Mouse (Mus musculus) forebrain, embryonic 15.5 days (tissue): ENCODE measurements around the gene Chia1. TPM values are rescaled to one million over a fixed set of nuclear protein-coding genes. Genes with fewer than 3 reads are reported as not detected.
"Not testable (repeated sequence)": the region's sequence is repeated elsewhere in the genome, so short reads cannot be mapped to it uniquely, and the experiment has no call there.

Experiments used
- ATAC-seq: fragments of 200-750 bp; cut with Nextera tagmentation; replicated peaks from 2 replicates; pipeline ENCODE4 v1.8.0; 2017; ENCODE audit warnings: mild to moderate bottlenecking, moderate TSS enrichment, moderate library complexity
- H3K27ac ChIP-seq: fragments of 300-500 bp; sonication (generic); replicated peaks from 2 replicates; pipeline ENCODE4 v1.5.1; 2015; ENCODE audit warnings: mild to moderate bottlenecking, inconsistent platforms
- H3K27me3 ChIP-seq: fragments of 300-500 bp; sonication (generic); 2 replicates; pipeline ENCODE4 v1.6.1; 2015; ENCODE audit warnings: inconsistent platforms
- H3K36me3 ChIP-seq: fragments of 300-500 bp; sonication (generic); 2 replicates; pipeline ENCODE4 v1.6.1; 2015; ENCODE audit warnings: mild to moderate bottlenecking, inconsistent platforms
- H3K4me1 ChIP-seq: fragments of 300-500 bp; sonication (generic); 2 replicates; pipeline ENCODE4 v1.6.1; 2015; ENCODE audit warnings: inconsistent platforms
- H3K4me2 ChIP-seq: fragments of 300-500 bp; sonication (generic); replicated peaks from 2 replicates; pipeline ENCODE4 v1.6.1; 2015; ENCODE audit warnings: mild to moderate bottlenecking, inconsistent platforms
- H3K4me3 ChIP-seq: fragments of 300-500 bp; sonication (generic); 2 replicates; pipeline ENCODE4 v1.5.1; 2015; ENCODE audit warnings: mild to moderate bottlenecking, inconsistent platforms
- H3K9ac ChIP-seq: fragments of 300-500 bp; sonication (generic); replicated peaks from 2 replicates; pipeline ENCODE4 v1.6.1; 2015; ENCODE audit warnings: mild to moderate bottlenecking, inconsistent platforms
- H3K9me3 ChIP-seq: fragments of 300-500 bp; sonication (generic); 2 replicates; pipeline ENCODE4 v1.6.1; 2016; ENCODE audit warnings: inconsistent platforms
- WGBS: fragments of 180-500 bp; shearing (Covaris S2); methylation state at CpG from one replicate; pipeline ENCODE4 v1.1.7; 2015; ENCODE audit warnings: mixed read lengths; 5-methylcytosine and 5-hydroxymethylcytosine counted together
- polyA plus RNA-seq: library from polyadenylated mRNA; unstranded; fragments of >200 nt; fragmentation: Nextera tagmentation; extraction: Ambion mirVana; gene quantifications from 2 replicates; pipeline ENCODE4 v1.2.1, GENCODE M21; 2015

Chia1 gene
- polyA plus RNA-seq, 1 experiment from 2014 or later: 1.1 TPM

DNA sequence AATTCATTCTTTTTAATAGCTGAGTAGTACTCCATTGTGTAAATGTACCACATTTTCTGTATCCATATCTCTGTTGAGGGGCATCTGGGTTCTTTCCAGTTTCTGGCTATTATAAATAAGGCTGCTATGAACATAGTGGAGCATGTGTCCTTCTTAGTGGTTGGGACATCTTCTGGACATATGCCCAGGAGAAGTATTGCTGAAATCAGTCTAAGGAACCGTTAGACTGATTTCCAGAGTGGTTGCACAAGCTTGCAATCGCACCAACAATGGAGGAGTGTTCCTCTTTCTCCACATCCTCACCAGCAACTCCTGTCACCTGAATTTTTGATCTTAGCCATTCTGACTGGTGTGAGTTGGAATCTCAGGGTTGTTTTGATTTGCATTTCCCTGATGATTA, 59.5 kb downstream of the Chia1 start:
- 93% methylated on average over 2 of the region's 2 CpGs for WGBS
- not testable (repeated sequence) for ATAC-seq, H3K27me3 ChIP-seq, H3K4me3 ChIP-seq, H3K4me2 ChIP-seq, H3K9ac ChIP-seq, H3K4me1 ChIP-seq, H3K27ac ChIP-seq, H3K9me3 ChIP-seq, H3K36me3 ChIP-seq

DNA sequence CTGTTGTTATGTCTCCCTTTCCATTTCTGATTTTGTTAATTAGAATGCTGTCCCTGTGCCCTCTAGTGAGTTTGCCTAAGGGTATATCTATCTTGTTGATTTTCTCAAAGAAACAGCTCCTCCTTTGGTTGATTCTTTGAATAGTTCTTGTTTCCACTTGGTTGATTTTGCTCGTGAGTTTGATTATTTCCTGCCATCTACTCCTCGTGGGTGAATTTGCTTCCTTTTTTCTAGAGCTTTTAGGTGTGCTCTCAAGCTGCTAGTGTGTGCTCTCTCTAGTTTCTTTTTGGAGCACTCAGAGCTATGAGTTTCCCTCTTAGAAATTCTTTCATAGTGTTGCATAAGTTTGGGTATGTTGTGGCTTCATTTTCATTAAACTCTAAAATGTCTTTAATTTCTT, 61.9 kb downstream of the Chia1 start:
- H3K4me2 ChIP-seq, H3K36me3 ChIP-seq, H3K27ac ChIP-seq, H3K27me3 ChIP-seq, H3K4me3 ChIP-seq, H3K9me3 ChIP-seq, ATAC-seq, H3K4me1 ChIP-seq, H3K9ac ChIP-seq: not testable (repeated sequence)
- 51% methylated on average over 2 of the region's 2 CpGs for WGBS

DNA sequence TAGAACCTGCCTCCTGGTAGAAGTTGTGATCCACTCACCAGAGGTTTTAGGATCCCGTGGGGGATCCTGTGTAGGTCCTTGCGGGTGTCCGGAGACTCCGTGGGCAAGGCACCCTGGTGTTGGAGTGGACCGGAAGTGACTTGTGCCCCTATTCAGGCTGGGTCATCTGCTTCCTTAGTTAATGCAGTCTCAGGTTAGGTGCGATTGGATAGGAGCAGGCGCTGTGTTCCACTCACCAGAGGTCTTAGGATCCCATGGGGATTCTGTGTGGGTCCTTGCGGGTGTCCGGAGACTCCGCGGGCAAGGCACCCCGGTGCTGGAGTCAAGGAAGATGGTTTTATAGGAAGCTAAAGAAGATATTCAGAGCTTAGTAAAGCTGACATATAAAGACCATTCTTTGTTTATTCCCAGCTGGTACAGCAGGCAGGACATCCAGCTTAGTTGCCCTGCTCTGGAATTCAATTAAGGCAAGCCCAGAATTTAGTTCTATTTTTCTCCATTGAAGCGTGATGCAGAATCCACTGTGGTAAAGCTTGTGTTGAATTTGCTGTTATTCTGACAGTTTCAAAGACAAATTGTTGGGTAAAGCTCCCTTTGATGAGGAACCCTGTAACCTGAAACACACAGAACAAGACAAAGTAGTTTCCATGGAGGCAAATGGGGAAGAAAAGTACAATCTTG, 64.6 kb downstream of the Chia1 start:
- Histone ChIP-seq H3K27ac (no peak overlapping the region), H3K9ac (no peak overlapping the region), H3K4me1 (no peaks in the 10 kb centered on the region), H3K27me3 (no peaks in the 10 kb centered on the region), H3K9me3 (no peaks in the 10 kb centered on the region), H3K4me2 (no peak overlapping the region), H3K36me3 (no peaks in the 10 kb centered on the region), H3K4me3 (no peak overlapping the region)
- 57% methylated on average over 13 of the region's 13 CpGs for WGBS
- peak; percentile 35; the same call in 1 of the 2 replicates for ATAC-seq

Other genes with a start within 250 kb of the Chia1 start
- 0.23 and 0.46 TPM in 2 replicates for gene Adora3, start 242.4 kb upstream of the Chia1 start, polyA plus RNA-seq
- gene Tmigd3, start 242.3 kb upstream of the Chia1 start, polyA plus RNA-seq: 0.24 TPM in 1 of 2 replicates, not detected in the other
- 0.20 and 0.23 TPM in 2 replicates for gene I830077J02Rik, start 180.6 kb upstream of the Chia1 start, polyA plus RNA-seq
- 101 and 109 TPM in 2 replicates for gene Wdr77, start 153.9 kb upstream of the Chia1 start, polyA plus RNA-seq
- gene Atp5f1, start 153.1 kb upstream of the Chia1 start, polyA plus RNA-seq: 477 and 490 TPM in 2 replicates
- gene Ovgp1, start 139.5 kb upstream of the Chia1 start, polyA plus RNA-seq: 4.1 and 4.5 TPM in 2 replicates
- 3.7 and 8.5 TPM in 2 replicates for gene Pifo, start 98.6 kb upstream of the Chia1 start, polyA plus RNA-seq
- not detected in 2 replicates for gene Chil5, start 80.4 kb upstream of the Chia1 start, polyA plus RNA-seq
- gene Chil3, start 54.3 kb downstream of the Chia1 start, polyA plus RNA-seq: not detected in 2 replicates
- not detected in 2 replicates for gene Chil4, start 106.3 kb downstream of the Chia1 start, polyA plus RNA-seq